Mouse (Mus musculus) monocyte, adult 2 months (primary cell): ENCODE data around the gene Auts2.

Source experiments
- DNase-seq, 2 experiments: peaks; one replicate each; pipeline ENCODE4 v3.0.0; 2022; ENCODE audit warnings: low spot score in 2 of 2, low read depth in 1 of 2

Auts2 gene

GRCm38 (mm10) chr5:131422737-131423136 lies 1120.4 kb downstream of the Auts2 start:
- no peak for DNase-seq

- DNase-seq: no peak
Observed at GRCm38 (mm10) chr5:131420406-131420805, 1122.7 kb downstream of the Auts2 start.

- DNase-seq: no peak
Observed at GRCm38 (mm10) chr5:131415902-131416545, 1127.1 kb downstream of the Auts2 start.

GRCm38 (mm10) chr5:131398250-131398649 lies 1144.9 kb downstream of the Auts2 start:
- no peak for DNase-seq

- no peak for DNase-seq
Observed at GRCm38 (mm10) chr5:131395756-131396155, 1147.4 kb downstream of the Auts2 start.
